Mouse (Mus musculus): ENCODE measurements at regions not wholly inside any gene's neighbourhood (a gene's known extent, or its start where the extent isn't known, plus 50 kb on each side); places are given as distances from the start of the nearest gene placed in this dataset.

GRCm38 (mm10) chr15:50989457-50989856, 2895.2 kb upstream of the Gm7489 start:
- H3K4me3 ChIP-seq (ENCODE audit: low read depth, low read length): no peak overlapping the region
- 85% methylated on average over 4 of the region's 4 CpGs for WGBS
- DNase-seq (ENCODE audit: low spot score) (no peak), ATAC-seq (replicated peaks; ENCODE audit: low FRiP score) (no peak)
- no peaks in the 10 kb centered on the region for H3K27me3 ChIP-seq (ENCODE audit: control insufficient read depth, insufficient read depth, low read length)
- no peaks in the 10 kb centered on the region for H3K4me1 ChIP-seq (replicated peaks; ENCODE audit: control insufficient read depth, insufficient read depth, low read length)
- no peak overlapping the region for H3K4me2 ChIP-seq (ENCODE audit: low read depth, low read length, severe bottlenecking)
- no peak overlapping the region for H3K27ac ChIP-seq (ENCODE audit: low read depth, low read length)
- H3K36me3 ChIP-seq (ENCODE audit: control insufficient read depth, insufficient read depth, low read length): no peaks in the 10 kb centered on the region
- H3K9ac ChIP-seq (ENCODE audit: low read length): no peak overlapping the region
- H3K9me3 ChIP-seq (ENCODE audit: control insufficient read depth, low read length): no peaks in the 10 kb centered on the region

- Histone ChIP-seq H3K9ac (ENCODE audit: low read length) (no peak overlapping the region), H3K4me3 (ENCODE audit: low read depth, low read length) (no peak overlapping the region), H3K9me3 (ENCODE audit: control insufficient read depth, low read length) (no peaks in the 10 kb centered on the region), H3K4me2 (ENCODE audit: low read depth, low read length, severe bottlenecking) (no peak overlapping the region), H3K27me3 (ENCODE audit: control insufficient read depth, insufficient read depth, low read length) (no peaks in the 10 kb centered on the region), H3K4me1 (replicated peaks; ENCODE audit: control insufficient read depth, insufficient read depth, low read length) (no peaks in the 10 kb centered on the region), H3K27ac (ENCODE audit: low read depth, low read length) (no peak overlapping the region), H3K36me3 (ENCODE audit: control insufficient read depth, insufficient read depth, low read length) (no peaks in the 10 kb centered on the region)
- no peak for DNase-seq (ENCODE audit: low spot score)
- no peak for ATAC-seq (replicated peaks; ENCODE audit: low FRiP score)
- 77% methylated on average over 4 of the region's 4 CpGs for WGBS
These were observed 2893.0 kb upstream of the Gm7489 start for GRCm38 (mm10) chr15:50991667-50992066.

- no peak for ATAC-seq (replicated peaks; ENCODE audit: low FRiP score)
- WGBS: 80% methylated on average over 2 of the region's 2 CpGs
- no peak for DNase-seq (ENCODE audit: low spot score)
These were observed 2892.5 kb upstream of the Gm7489 start for GRCm38 (mm10) chr15:50992246-50992645.

GRCm38 (mm10) chr15:50993121-50993520, 2891.6 kb upstream of the Gm7489 start:
- DNase-seq (ENCODE audit: low spot score): no peak
- ATAC-seq (replicated peaks; ENCODE audit: low FRiP score): no peak
- no peak overlapping the region for H3K27ac ChIP-seq (ENCODE audit: low read depth, low read length)
- H3K9me3 ChIP-seq (ENCODE audit: control insufficient read depth, low read length): no peaks in the 10 kb centered on the region
- H3K36me3 ChIP-seq (ENCODE audit: control insufficient read depth, insufficient read depth, low read length): no peaks in the 10 kb centered on the region
- H3K4me1 ChIP-seq (replicated peaks; ENCODE audit: control insufficient read depth, insufficient read depth, low read length): no peaks in the 10 kb centered on the region
- no peak overlapping the region for H3K4me2 ChIP-seq (ENCODE audit: low read depth, low read length, severe bottlenecking)
- no peak overlapping the region for H3K9ac ChIP-seq (ENCODE audit: low read length)
- 65% methylated on average over 5 of the region's 5 CpGs for WGBS
- no peaks in the 10 kb centered on the region for H3K27me3 ChIP-seq (ENCODE audit: control insufficient read depth, insufficient read depth, low read length)
- H3K4me3 ChIP-seq (ENCODE audit: low read depth, low read length): no peak overlapping the region

More at GRCm38 (mm10) chr15:50992246-50992645, 2892.5 kb upstream of the Gm7489 start:
- H3K36me3 ChIP-seq (ENCODE audit: control insufficient read depth, insufficient read depth, low read length): no peaks in the 10 kb centered on the region
- H3K9ac ChIP-seq (ENCODE audit: low read length): no peak overlapping the region
- H3K27me3 ChIP-seq (ENCODE audit: control insufficient read depth, insufficient read depth, low read length): no peaks in the 10 kb centered on the region
- H3K4me1 ChIP-seq (replicated peaks; ENCODE audit: control insufficient read depth, insufficient read depth, low read length): no peaks in the 10 kb centered on the region
- H3K4me3 ChIP-seq (ENCODE audit: low read depth, low read length): no peak overlapping the region
- H3K4me2 ChIP-seq (ENCODE audit: low read depth, low read length, severe bottlenecking): no peak overlapping the region
- H3K9me3 ChIP-seq (ENCODE audit: control insufficient read depth, low read length): no peaks in the 10 kb centered on the region
- H3K27ac ChIP-seq (ENCODE audit: low read depth, low read length): no peak overlapping the region

- Histone ChIP-seq H3K27ac (ENCODE audit: low read depth, low read length) (no peak overlapping the region), H3K9me3 (ENCODE audit: control insufficient read depth, low read length) (no peaks in the 10 kb centered on the region), H3K4me2 (ENCODE audit: low read depth, low read length, severe bottlenecking) (no peak overlapping the region), H3K27me3 (ENCODE audit: control insufficient read depth, insufficient read depth, low read length) (no peaks in the 10 kb centered on the region), H3K4me1 (replicated peaks; ENCODE audit: control insufficient read depth, insufficient read depth, low read length) (no peaks in the 10 kb centered on the region), H3K36me3 (ENCODE audit: control insufficient read depth, insufficient read depth, low read length) (no peaks in the 10 kb centered on the region), H3K4me3 (ENCODE audit: low read depth, low read length) (no peak overlapping the region), H3K9ac (ENCODE audit: low read length) (no peak overlapping the region)
- ATAC-seq (replicated peaks; ENCODE audit: low FRiP score): no peak
- WGBS: 91% methylated on average over 3 of the region's 3 CpGs
- DNase-seq (ENCODE audit: low spot score): no peak
These were observed 2889.0 kb upstream of the Gm7489 start for GRCm38 (mm10) chr15:50995688-50996087.

- Histone ChIP-seq H3K27me3 (ENCODE audit: control insufficient read depth, insufficient read depth, low read length) (no peaks in the 10 kb centered on the region), H3K9ac (ENCODE audit: low read length) (no peak overlapping the region), H3K27ac (ENCODE audit: low read depth, low read length) (no peak overlapping the region), H3K4me3 (ENCODE audit: low read depth, low read length) (no peak overlapping the region), H3K4me2 (ENCODE audit: low read depth, low read length, severe bottlenecking) (no peak overlapping the region), H3K36me3 (ENCODE audit: control insufficient read depth, insufficient read depth, low read length) (no peaks in the 10 kb centered on the region), H3K4me1 (replicated peaks; ENCODE audit: control insufficient read depth, insufficient read depth, low read length) (no peaks in the 10 kb centered on the region), H3K9me3 (ENCODE audit: control insufficient read depth, low read length) (no peaks in the 10 kb centered on the region)
- 91% methylated on average over 4 of the region's 4 CpGs for WGBS
- ATAC-seq (replicated peaks; ENCODE audit: low FRiP score) (no peak), DNase-seq (ENCODE audit: low spot score) (no peak)
These were observed 2888.4 kb upstream of the Gm7489 start for GRCm38 (mm10) chr15:50996296-50996695.

GRCm38 (mm10) chr15:50997209-50997763, 2887.4 kb upstream of the Gm7489 start:
- no peaks in the 10 kb centered on the region for H3K27me3 ChIP-seq (ENCODE audit: control insufficient read depth, insufficient read depth, low read length)
- no peak overlapping the region for H3K4me2 ChIP-seq (ENCODE audit: low read depth, low read length, severe bottlenecking)
- H3K9ac ChIP-seq (ENCODE audit: low read length): no peak overlapping the region
- no peaks in the 10 kb centered on the region for H3K4me1 ChIP-seq (replicated peaks; ENCODE audit: control insufficient read depth, insufficient read depth, low read length)
- WGBS: 83% methylated on average over 11 of the region's 11 CpGs
- H3K36me3 ChIP-seq (ENCODE audit: control insufficient read depth, insufficient read depth, low read length): no peaks in the 10 kb centered on the region
- ATAC-seq (replicated peaks; ENCODE audit: low FRiP score) (no peak), DNase-seq (ENCODE audit: low spot score) (no peak)
- H3K9me3 ChIP-seq (ENCODE audit: control insufficient read depth, low read length): no peaks in the 10 kb centered on the region
- H3K27ac ChIP-seq (ENCODE audit: low read depth, low read length): no peak overlapping the region
- no peak overlapping the region for H3K4me3 ChIP-seq (ENCODE audit: low read depth, low read length)

GRCm38 (mm10) chr15:51038968-51039367, 2845.7 kb upstream of the Gm7489 start:
- Histone ChIP-seq H3K4me1 (replicated peaks; ENCODE audit: control insufficient read depth, insufficient read depth, low read length) (no peaks in the 10 kb centered on the region), H3K36me3 (ENCODE audit: control insufficient read depth, insufficient read depth, low read length) (no peaks in the 10 kb centered on the region), H3K27me3 (ENCODE audit: control insufficient read depth, insufficient read depth, low read length) (no peaks in the 10 kb centered on the region), H3K9me3 (ENCODE audit: control insufficient read depth, low read length) (no peaks in the 10 kb centered on the region), H3K9ac (ENCODE audit: low read length) (no peak overlapping the region), H3K4me3 (ENCODE audit: low read depth, low read length) (no peak overlapping the region), H3K27ac (ENCODE audit: low read depth, low read length) (no peak overlapping the region), H3K4me2 (ENCODE audit: low read depth, low read length, severe bottlenecking) (no peak overlapping the region)
- WGBS: 8% methylated on average over 1 of the region's 1 CpGs
- DNase-seq (ENCODE audit: low spot score) (no peak), ATAC-seq (replicated peaks; ENCODE audit: low FRiP score) (no peak; the same call in 1 of the 2 replicates)

- no peak for DNase-seq (ENCODE audit: low spot score)
- H3K27ac ChIP-seq (ENCODE audit: low read depth, low read length): peak overlapping the region; percentile 25; the same call in 1 of the 2 replicates
- no peaks in the 10 kb centered on the region for H3K9me3 ChIP-seq (ENCODE audit: control insufficient read depth, low read length)
These were observed 2814.2 kb upstream of the Gm7489 start for GRCm38 (mm10) chr15:51070538-51070937.

More at GRCm38 (mm10) chr15:51070538-51070937, 2814.2 kb upstream of the Gm7489 start:
- 0 out of 2 replicates have a peak, but pooled peaks cover 1% of the 10 kb centered on the region for H3K4me1 ChIP-seq (replicated peaks; ENCODE audit: control insufficient read depth, insufficient read depth, low read length)
- ATAC-seq (replicated peaks; ENCODE audit: low FRiP score): peak; percentile 84
- 50% methylated on average over 10 of the region's 10 CpGs for WGBS
- H3K27me3 ChIP-seq (ENCODE audit: control insufficient read depth, insufficient read depth, low read length): no peaks in the 10 kb centered on the region
- H3K9ac ChIP-seq (ENCODE audit: low read length): no peak overlapping the region
- no peak overlapping the region for H3K4me3 ChIP-seq (ENCODE audit: low read depth, low read length)
- 0 out of 2 replicates have a peak overlapping the region, but pooled peaks have one; percentile 3 for H3K4me2 ChIP-seq (ENCODE audit: low read depth, low read length, severe bottlenecking)
- no peaks in the 10 kb centered on the region for H3K36me3 ChIP-seq (ENCODE audit: control insufficient read depth, insufficient read depth, low read length)

Measured in forebrain, embryonic 11.5 days (tissue).